Mouse (Mus musculus): ENCODE data around the gene Clk3.
"Not testable (repeated sequence)": the region's sequence is repeated elsewhere in the genome, so short reads cannot be mapped to it uniquely, and the experiment has no call there.

Clk3 gene

DNA sequence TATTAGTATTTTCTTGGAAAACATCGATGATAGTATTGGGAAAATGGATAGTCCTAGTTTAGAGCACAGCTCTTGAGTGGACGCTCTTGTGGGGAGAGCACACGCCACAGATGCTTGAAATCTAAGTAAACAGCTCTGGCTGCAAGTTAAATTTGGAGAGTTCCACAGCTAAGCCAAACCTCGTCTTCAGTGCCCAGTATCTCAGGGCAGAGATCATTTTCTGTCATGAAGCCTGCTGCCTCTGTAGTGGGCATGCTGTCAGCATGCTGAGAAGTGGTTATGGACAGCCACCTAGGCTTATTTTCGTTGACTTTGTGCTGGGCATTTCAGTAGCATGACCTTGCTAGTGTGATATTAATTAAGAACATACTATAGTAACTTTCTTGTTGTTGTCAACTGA, 41.9 kb downstream of the Clk3 start:
- no peak for DNase-seq (ENCODE audit: low spot score)

DNA sequence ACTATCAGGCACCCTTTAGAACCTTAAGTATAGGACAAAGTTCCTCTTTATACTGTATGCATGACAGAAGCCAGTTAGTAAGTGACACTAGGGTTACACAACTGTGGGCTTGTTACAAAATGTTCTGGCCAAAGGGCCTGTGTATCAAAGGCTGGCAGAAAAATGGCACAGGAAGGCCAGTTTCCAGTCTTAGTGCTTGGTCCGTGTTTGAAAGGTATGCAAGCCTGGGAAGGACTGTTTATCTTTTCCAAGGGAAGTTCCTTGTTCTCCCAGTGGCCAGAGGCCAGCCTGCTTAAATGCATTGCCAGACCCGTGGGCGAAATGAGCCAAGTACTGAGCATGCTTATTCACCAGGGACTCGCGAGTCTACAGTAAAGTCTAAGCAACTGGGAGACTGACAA, 42.3 kb downstream of the Clk3 start:
- no peak for DNase-seq (ENCODE audit: low spot score)

DNA sequence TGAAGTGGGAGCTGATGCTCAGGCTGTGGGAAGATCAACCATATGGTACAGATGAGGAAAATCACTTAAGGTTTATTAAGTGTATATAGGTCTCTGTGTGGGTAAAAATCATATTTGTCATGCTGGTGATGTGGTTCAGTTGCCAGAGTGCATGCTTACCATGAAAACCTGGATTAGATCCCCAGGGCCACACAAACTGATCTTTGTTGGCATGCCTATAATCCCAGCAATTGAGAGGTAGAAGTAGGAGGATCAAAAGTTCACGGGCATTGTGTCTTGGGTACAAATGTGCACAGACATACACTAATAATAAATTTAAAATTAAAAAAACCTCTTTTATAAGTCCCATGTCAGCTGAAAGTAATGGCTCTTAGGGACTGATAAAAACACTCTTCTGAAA, 43.3 kb downstream of the Clk3 start:
- no peak for DNase-seq (ENCODE audit: low spot score)

DNA sequence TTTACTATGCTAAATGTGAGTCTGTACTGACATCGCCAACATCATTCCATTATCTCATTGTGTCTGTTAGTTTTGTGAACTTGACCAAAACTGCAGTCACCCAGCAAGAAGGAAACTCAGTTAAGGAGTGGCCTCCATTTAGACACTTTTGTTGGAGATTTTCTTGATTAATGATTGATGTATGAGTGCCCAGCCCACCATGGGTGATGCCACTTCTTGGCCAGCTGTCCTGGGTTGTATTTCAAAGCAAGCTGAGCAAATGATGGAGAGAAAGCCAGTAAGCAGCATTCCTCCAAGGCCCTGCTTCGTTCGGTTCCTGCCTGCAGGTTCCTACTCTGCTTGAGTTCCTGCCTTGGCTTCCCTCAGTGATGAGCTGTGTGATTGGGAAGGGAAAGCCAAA, 44.9 kb downstream of the Clk3 start:
- DNase-seq (ENCODE audit: low spot score), result no peak

DNA sequence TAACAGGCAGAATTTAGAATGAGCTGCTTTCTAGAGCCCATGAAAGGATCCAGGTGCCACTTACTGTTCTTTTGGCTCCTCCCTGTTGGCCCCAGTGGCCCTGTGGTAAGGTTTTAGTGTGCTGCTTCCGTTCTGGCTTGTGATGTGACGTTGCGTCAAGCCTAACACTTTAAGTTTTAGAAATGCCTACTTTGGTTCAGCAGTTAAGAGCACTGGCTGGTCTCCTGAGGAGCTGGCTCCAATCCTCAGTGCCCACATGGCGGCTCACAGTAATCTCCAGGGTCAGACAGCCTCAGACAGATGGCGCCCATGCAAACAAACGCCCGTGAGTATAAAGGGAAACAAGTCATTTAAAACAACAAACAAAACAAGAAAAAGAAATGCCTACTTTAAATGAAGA, 47.3 kb downstream of the Clk3 start:
- no peak for DNase-seq (ENCODE audit: low spot score)

DNA sequence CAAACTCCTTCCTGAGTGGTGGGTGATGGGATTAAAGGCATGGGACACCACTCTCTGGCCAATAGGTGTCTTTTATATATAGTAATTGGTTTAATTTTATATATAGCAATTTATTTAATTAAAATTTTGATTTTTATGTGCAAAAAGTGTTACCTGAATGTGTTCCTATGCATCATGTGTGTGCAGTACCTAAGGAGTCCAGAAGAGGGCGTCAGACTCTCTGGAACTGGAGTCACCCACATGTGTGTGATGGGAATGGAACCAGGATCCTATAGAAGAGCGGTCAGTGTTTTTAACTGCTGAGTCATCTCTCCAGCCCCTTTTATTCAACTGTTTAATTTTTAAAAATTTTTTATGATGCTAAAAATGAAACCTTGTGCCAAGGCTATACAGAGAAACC, 53.5 kb downstream of the Clk3 start:
- no peak for DNase-seq (ENCODE audit: low spot score)

DNA sequence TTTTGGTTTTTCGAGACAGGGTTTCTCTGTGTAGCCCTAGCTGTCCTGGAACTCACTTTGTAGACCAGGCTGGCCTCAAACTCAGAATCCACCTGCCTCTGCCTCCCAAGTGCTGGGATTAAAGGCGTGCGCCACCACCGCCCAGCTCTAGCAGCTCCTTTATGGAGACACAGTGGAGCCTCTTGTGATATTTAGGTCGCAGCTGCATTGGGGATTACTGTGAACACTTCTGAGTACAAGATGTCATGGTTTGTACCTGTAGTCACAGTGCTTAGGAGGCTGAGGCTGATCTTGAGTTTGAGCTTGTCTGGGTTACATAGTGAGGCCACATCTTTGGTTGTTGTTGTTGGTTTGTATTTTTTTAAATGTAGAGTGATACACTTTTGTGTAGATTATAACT, 55.4 kb downstream of the Clk3 start:
- not testable (repeated sequence) for DNase-seq (ENCODE audit: low spot score)

DNA sequence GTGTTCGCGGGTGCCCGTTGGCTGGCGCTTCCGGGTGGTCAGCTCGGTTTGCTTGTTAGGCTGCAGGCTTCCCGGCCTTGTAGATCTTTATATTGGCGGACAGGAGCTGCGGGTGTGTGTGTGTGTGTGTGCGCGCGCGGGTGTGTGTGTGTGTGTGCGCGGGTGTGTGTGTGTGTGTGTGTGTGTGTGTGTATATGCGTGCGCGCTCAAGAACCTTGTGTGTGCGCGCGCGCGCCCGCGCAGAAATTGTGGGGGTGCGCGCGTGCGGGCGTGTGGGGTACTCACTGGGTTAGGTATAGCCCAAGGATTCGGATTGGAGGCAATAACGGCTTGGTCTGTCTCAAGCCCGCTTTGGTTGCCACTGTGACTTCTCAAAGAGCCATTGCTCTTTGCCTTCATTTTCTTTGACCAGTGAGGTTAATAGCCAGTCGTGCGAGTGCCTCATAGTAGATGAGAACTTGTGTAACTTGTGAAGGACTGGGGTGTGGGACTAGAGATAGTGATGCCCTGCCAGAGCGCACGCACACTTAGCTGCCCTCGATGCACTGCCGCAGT, 56.9 kb downstream of the Clk3 start:
- no peak for DNase-seq (ENCODE audit: low spot score)

DNA sequence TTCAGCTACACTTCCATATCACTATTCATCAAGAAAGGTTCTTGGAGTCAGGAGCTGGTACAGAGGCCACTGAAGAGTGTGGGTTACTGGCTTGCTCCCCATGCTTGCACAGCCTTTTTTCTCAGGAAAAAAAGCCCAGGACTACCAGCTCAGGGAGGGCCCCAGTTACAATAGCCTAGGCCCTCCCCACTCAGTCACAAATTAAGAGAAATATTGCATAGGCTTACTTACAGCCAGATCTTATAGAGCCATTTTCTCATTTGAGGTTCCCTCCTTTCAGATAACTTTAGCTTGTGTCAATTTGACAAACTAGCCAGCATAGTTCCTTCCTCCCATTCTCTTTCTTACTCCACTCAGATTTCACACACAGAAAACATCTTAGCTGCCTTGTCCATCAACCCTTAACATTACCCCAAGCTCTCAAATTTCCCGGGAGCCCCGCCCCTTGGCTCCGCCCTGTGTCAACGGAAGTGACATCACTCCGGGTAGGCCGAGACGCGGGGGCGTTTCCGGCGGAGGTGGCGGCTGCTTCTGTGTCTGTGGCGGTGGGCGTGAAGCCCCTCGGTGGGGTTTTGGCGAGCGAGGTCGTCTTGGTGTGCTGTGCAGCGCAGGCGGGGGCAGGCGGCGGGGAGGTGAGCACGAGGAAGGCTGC, 57.5 kb downstream of the Clk3 start, which contains the start of gene Edc3:
Gene Edc3, plus strand, starts transcription at position 473 of the 652 bp plus-strand sequence.
- peak; percentile 82 for DNase-seq (ENCODE audit: low spot score)

DNA sequence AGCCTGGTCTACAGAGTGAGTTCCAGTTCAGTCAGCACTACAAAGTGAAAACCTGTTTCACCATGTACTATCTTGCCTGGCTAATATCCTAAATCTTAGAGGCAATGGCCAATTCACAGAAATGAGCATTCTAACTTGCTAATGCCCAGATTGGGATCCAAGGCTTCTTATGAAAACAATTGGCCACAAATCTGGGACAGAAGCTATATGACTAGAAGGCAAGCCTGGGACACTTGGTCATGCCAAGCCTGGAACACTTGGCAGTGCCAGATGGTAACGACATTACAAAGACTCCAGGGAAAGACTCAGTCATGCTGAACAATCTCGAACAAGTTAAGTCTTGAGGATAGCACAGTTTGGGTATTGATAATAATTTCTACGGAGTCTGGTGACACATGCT, 59.2 kb downstream of the Clk3 start:
- DNase-seq (ENCODE audit: low spot score), result no peak
